8 mouse cellular contexts compared by ENCODE assay signal in genomic region chr9:95954585-95955461, GRCm38 (mm10). TPM values are rescaled to one million over a fixed set of nuclear protein-coding genes. Genes with fewer than 3 reads are reported as not detected.
DNase-seq lines count a peak whose midpoint lies in the region; ATAC-seq and TF ChIP-seq lines count a peak whose summit lies in the region.

Gene Xrn1 (plus strand): TSS chr9:95954760.

- intact Hi-C loops in heart, postnatal 10 days (cut with DNase I): loop anchor here (2.0 kb wide), 1 partner anchor 164 kb away; the partner anchor contains the start of gene Gk5

- peaks cover 30% of the 10 kb centered on the region for H3K4me1 ChIP-seq in E14TG2a.4 (replicated peaks; ENCODE audit: low read depth, low read length)
- peaks cover 11% of the 10 kb centered on the region; the same call in 1 of the 2 replicates for H3K4me1 ChIP-seq in forebrain, embryonic 13.5 days
- H3K4me1 ChIP-seq in liver, postnatal 0 days (ENCODE audit: insufficient read depth): peaks cover 8% of the 10 kb centered on the region
- 0 out of 2 replicates have a peak, but pooled peaks cover 5% of the 10 kb centered on the region for H3K4me1 ChIP-seq in neural tube, embryonic 14.5 days (ENCODE audit: control insufficient read depth, insufficient read depth, low read length)

- no peak for TF ChIP-seq CTCF in E14TG2a.4 (conservative IDR thresholded peaks at IDR 0.05; ENCODE audit: low read length)
- TF ChIP-seq CTCF in liver, postnatal 0 days (IDR thresholded peaks at IDR 0.05; ENCODE audit: low read depth): no peak

- peak within 1 kb of the TSS; percentile 100 for H3K4me3 ChIP-seq in E14TG2a.4 (replicated peaks; ENCODE audit: low read length)
- peak within 1 kb of the TSS; percentile 79 for H3K4me3 ChIP-seq in forebrain, embryonic 13.5 days
- H3K4me3 ChIP-seq in liver, postnatal 0 days (ENCODE audit: low read depth, low read length): peak within 1 kb of the TSS; percentile 94
- peak within 1 kb of the TSS; percentile 100 for H3K4me3 ChIP-seq in neural tube, embryonic 14.5 days (ENCODE audit: low read depth, low read length)

- H3K9ac ChIP-seq in forebrain, embryonic 13.5 days: peak within 1 kb of the TSS; percentile 87
- peak within 1 kb of the TSS; percentile 99 for H3K9ac ChIP-seq in liver, postnatal 0 days (replicated peaks)
- H3K9ac ChIP-seq in neural tube, embryonic 14.5 days (replicated peaks; ENCODE audit: low read depth, low read length): peak within 1 kb of the TSS; percentile 97

- H3K9me3 ChIP-seq in E14TG2a.4 (ENCODE audit: low read length): no peaks in the 10 kb centered on the region
- no peaks in the 10 kb centered on the region for H3K9me3 ChIP-seq in forebrain, embryonic 13.5 days (replicated peaks)
- H3K9me3 ChIP-seq in liver, postnatal 0 days (ENCODE audit: low read length): no peaks in the 10 kb centered on the region
- no peaks in the 10 kb centered on the region for H3K9me3 ChIP-seq in neural tube, embryonic 14.5 days (ENCODE audit: control insufficient read depth, low read length)

- under 1% methylated on average over 57 of the region's 57 CpGs for WGBS in forebrain, embryonic 13.5 days
- WGBS in large intestine, adult 2 months: under 1% methylated on average over 57 of the region's 57 CpGs
- WGBS in liver, postnatal 0 days (ENCODE audit: insufficient replicate concordance): under 1% methylated on average over 54 of the region's 57 CpGs
- under 1% methylated on average over 57 of the region's 57 CpGs for WGBS in neural tube, embryonic 14.5 days

- peak within 1 kb of the TSS; percentile 73 for H3K4me2 ChIP-seq in forebrain, embryonic 13.5 days
- peak within 1 kb of the TSS; percentile 83 for H3K4me2 ChIP-seq in liver, postnatal 0 days (ENCODE audit: low read depth, low read length)
- H3K4me2 ChIP-seq in neural tube, embryonic 14.5 days (ENCODE audit: low read depth, low read length): peak within 1 kb of the TSS; percentile 78

- peaks cover 33% of the 10 kb centered on the region for H3K36me3 ChIP-seq in E14TG2a.4 (ENCODE audit: insufficient read depth, low read length)
- H3K36me3 ChIP-seq in forebrain, embryonic 13.5 days (ENCODE audit: poor library complexity, severe bottlenecking): peaks cover 13% of the 10 kb centered on the region
- no peaks in the 10 kb centered on the region for H3K36me3 ChIP-seq in liver, postnatal 0 days (replicated peaks; ENCODE audit: insufficient read depth, low read length)
- no peaks in the 10 kb centered on the region for H3K36me3 ChIP-seq in neural tube, embryonic 14.5 days (ENCODE audit: control insufficient read depth, insufficient read depth, low read length)

- ATAC-seq in forebrain, embryonic 13.5 days: peak; percentile 99
- peak; percentile 99 for ATAC-seq in liver, postnatal 0 days
- ATAC-seq in neural tube, embryonic 14.5 days (ENCODE audit: low read depth): peak; percentile 99

- H3K27me3 ChIP-seq in E14TG2a.4 (ENCODE audit: insufficient read depth, low read length): no peaks in the 10 kb centered on the region
- no peaks in the 10 kb centered on the region for H3K27me3 ChIP-seq in forebrain, embryonic 13.5 days
- no peaks in the 10 kb centered on the region for H3K27me3 ChIP-seq in liver, postnatal 0 days (ENCODE audit: insufficient read depth, low read length)
- H3K27me3 ChIP-seq in neural tube, embryonic 14.5 days (ENCODE audit: control insufficient read depth, insufficient read depth, low read length): 0 out of 2 replicates have a peak, but pooled peaks cover 4% of the 10 kb centered on the region

- peak within 1 kb of the TSS; percentile 81 for H3K27ac ChIP-seq in forebrain, embryonic 13.5 days
- H3K27ac ChIP-seq in liver, postnatal 0 days (ENCODE audit: low read depth): peak within 1 kb of the TSS; percentile 96
- peak within 1 kb of the TSS; percentile 90 for H3K27ac ChIP-seq in neural tube, embryonic 14.5 days (ENCODE audit: low read depth, low read length)

- 0 out of 2 replicates have a peak, but pooled peaks have one; percentile 10 for TF ChIP-seq EP300 in liver, postnatal 0 days (IDR thresholded peaks at IDR 0.05; ENCODE audit: low read depth)

- DNase-seq in c-Kit-positive CD71-positive TER-119-positive erythroid progenitor cells, embryonic 14.5 days (ENCODE audit: low spot score): peak; percentile 94
- DNase-seq in heart, postnatal 10 days: peak; percentile 95 to 96
- peak; percentile 82 for DNase-seq in large intestine, adult 2 months (ENCODE audit: low read depth, low spot score)
- peak; percentile 96 for DNase-seq in liver, postnatal 0 days
- peak; percentile 92 for DNase-seq in testis, postnatal 10 days (ENCODE audit: low spot score)

RNA-seq across cellular contexts. Expression of gene Xrn1, which starts in this region (rescaled TPM):
- 20.5 and 20.9 TPM in 2 replicates for polyA plus RNA-seq in forebrain, embryonic 13.5 days (2015; fragmentation: Nextera tagmentation; extraction: Ambion mirVana)
- 10 to 100 TPM; 24.2 to 26.3 TPM for total RNA-seq in heart, postnatal 10 days (2021)
- 2.9 and 4.6 TPM in 2 replicates for polyA plus RNA-seq in large intestine, adult 2 months (2012; rRNA removed)
- 4.8 TPM in 2 replicates for polyA plus RNA-seq in liver, postnatal 0 days (2015; fragmentation: Nextera tagmentation; extraction: Ambion mirVana)
- polyA plus RNA-seq in neural tube, embryonic 14.5 days (2014; fragmentation: Nextera tagmentation; extraction: Ambion mirVana): 20.5 and 28.5 TPM in 2 replicates

Comparison
In these comparisons a context has a peak if more than half of its experiments do, and no peak if none do; other contexts are left out.
1. Peak in every context shown above with its lines: DNase-seq, ATAC-seq, H3K4me3 ChIP-seq and H3K27ac ChIP-seq.